Comparison of ENCODE assay signal across 8 mouse cellular contexts in genomic region chr5:33034100-33034499, GRCm38 (mm10). TPM values are rescaled to one million over a fixed set of nuclear protein-coding genes. Genes with fewer than 3 reads are reported as not detected.
DNase-seq lines count a peak whose midpoint lies in the region; ATAC-seq and TF ChIP-seq lines count a peak whose summit lies in the region.

No protein-coding gene starts in this region.

- intact Hi-C loops in left cerebral cortex, postnatal 4 days (cut with DNase I): loop anchor here (10.0 kb wide), 1 partner anchor 99 kb away; no protein-coding TSS in a partner anchor

- TF ChIP-seq POLR2A in bone marrow, adult 2 months (IDR thresholded peaks at IDR 0.05; ENCODE audit: borderline replicate concordance, control insufficient read depth, low read depth, low read length): no peak

- H3K27ac ChIP-seq in bone marrow, adult 2 months (ENCODE audit: control insufficient read depth, insufficient read depth, low read depth, low read length, poor library complexity): no peak overlapping the region; the same call in 1 of the 2 replicates
- H3K27ac ChIP-seq in limb, embryonic 11.5 days (replicated peaks; ENCODE audit: low read depth, low read length): no peak overlapping the region
- H3K27ac ChIP-seq in forebrain, embryonic 16.5 days (ENCODE audit: low read length): no peak overlapping the region

- no peak overlapping the region for H3K4me3 ChIP-seq in bone marrow, adult 2 months (replicated peaks; ENCODE audit: control insufficient read depth, low read depth, low read length)
- H3K4me3 ChIP-seq in limb, embryonic 11.5 days (ENCODE audit: low read depth, low read length): no peak overlapping the region
- H3K4me3 ChIP-seq in forebrain, embryonic 16.5 days (replicated peaks; ENCODE audit: low read length): no peak overlapping the region

- peak; percentile 58 for TF ChIP-seq CTCF in bone marrow, adult 2 months (IDR thresholded peaks at IDR 0.05; ENCODE audit: control insufficient read depth, insufficient read depth, low read length)

- H3K27me3 ChIP-seq in limb, embryonic 11.5 days (ENCODE audit: control insufficient read depth, insufficient read depth, low read length): no peaks in the 10 kb centered on the region
- no peaks in the 10 kb centered on the region for H3K27me3 ChIP-seq in forebrain, embryonic 16.5 days (replicated peaks; ENCODE audit: control insufficient read depth, insufficient read depth, low read length)

- peak; percentile 20 for DNase-seq in lung, postnatal 10 days
- no peak for DNase-seq in lung, postnatal 36 days
- DNase-seq in limb, embryonic 11.5 days (ENCODE audit: low spot score): peak; percentile 32
- peak; percentile 21 to 23 for DNase-seq in thymus, adult 18-20 months
- DNase-seq in left cerebral cortex, postnatal 4 days: no peak
- no peak for DNase-seq in cerebellum, adult 11-12 months

- H3K9me3 ChIP-seq in limb, embryonic 11.5 days (ENCODE audit: control insufficient read depth, low read length): no peaks in the 10 kb centered on the region
- no peaks in the 10 kb centered on the region for H3K9me3 ChIP-seq in forebrain, embryonic 16.5 days (ENCODE audit: control insufficient read depth, low read length)

- no peaks in the 10 kb centered on the region for H3K36me3 ChIP-seq in limb, embryonic 11.5 days (ENCODE audit: control insufficient read depth, insufficient read depth, low read length)
- H3K36me3 ChIP-seq in forebrain, embryonic 16.5 days (ENCODE audit: control insufficient read depth, insufficient read depth): no peaks in the 10 kb centered on the region

- WGBS in bone marrow, adult 2 months: 20% methylated on average over 7 of the region's 7 CpGs
- 13% methylated on average over 7 of the region's 7 CpGs for WGBS in limb, embryonic 11.5 days
- WGBS in forebrain, embryonic 16.5 days: 22% methylated on average over 7 of the region's 7 CpGs

- H3K4me1 ChIP-seq in bone marrow, adult 2 months (ENCODE audit: control insufficient read depth, insufficient read depth, low read length): no peaks in the 10 kb centered on the region; the same call in 1 of the 2 replicates
- no peaks in the 10 kb centered on the region for H3K4me1 ChIP-seq in limb, embryonic 11.5 days (ENCODE audit: control insufficient read depth, insufficient read depth, low read length)
- H3K4me1 ChIP-seq in forebrain, embryonic 16.5 days (replicated peaks; ENCODE audit: control insufficient read depth, insufficient read depth, low read length): peaks cover 17% of the 10 kb centered on the region

- H3K4me2 ChIP-seq in limb, embryonic 11.5 days (ENCODE audit: low read depth, severe bottlenecking): no peak overlapping the region
- no peak overlapping the region for H3K4me2 ChIP-seq in forebrain, embryonic 16.5 days (ENCODE audit: low read length)

- no peak for ATAC-seq in limb, embryonic 11.5 days (ENCODE audit: insufficient number of reproducible peaks, low FRiP score, low TSS enrichment, low read depth)
- ATAC-seq in forebrain, embryonic 16.5 days: no peak

- no peak overlapping the region for H3K9ac ChIP-seq in limb, embryonic 11.5 days (ENCODE audit: low read length)
- H3K9ac ChIP-seq in forebrain, embryonic 16.5 days (replicated peaks; ENCODE audit: low read depth, low read length): no peak overlapping the region

RNA-seq across cellular contexts. Expression of gene Ywhah, which starts 15.5 kb away (rescaled TPM):
- polyA plus RNA-seq in bone marrow, adult 2 months (2011; ENCODE audit: insufficient read depth, insufficient read length, low replicate concordance, missing spikeins): 200 and 252 TPM in 2 replicates
- 382 and 389 TPM in 2 replicates for polyA plus RNA-seq in limb, embryonic 11.5 days (2014; fragmentation: Nextera tagmentation; extraction: Ambion mirVana)
- total RNA-seq in left cerebral cortex, postnatal 4 days (2021): 100 to 1,000 TPM; 633 to 669 TPM
- 643 and 677 TPM in 2 replicates for polyA plus RNA-seq in forebrain, embryonic 16.5 days (2015; fragmentation: Nextera tagmentation; extraction: Ambion mirVana)

Comparison
In these comparisons a context has a peak if more than half of its experiments do, and no peak if none do; other contexts are left out.
1. DNase-seq: peak in lung, postnatal 10 days (single experiment), limb, embryonic 11.5 days (single experiment) and thymus, adult 18-20 months (2 of 2); none in lung, postnatal 36 days (single experiment), left cerebral cortex, postnatal 4 days (single experiment) and cerebellum, adult 11-12 months (single experiment).